Mouse (Mus musculus): ENCODE measurements at regions not wholly inside any gene's neighbourhood (a gene's known extent, or its start where the extent isn't known, plus 50 kb on each side); places are given as distances from the start of the nearest gene placed in this dataset.

DNA sequence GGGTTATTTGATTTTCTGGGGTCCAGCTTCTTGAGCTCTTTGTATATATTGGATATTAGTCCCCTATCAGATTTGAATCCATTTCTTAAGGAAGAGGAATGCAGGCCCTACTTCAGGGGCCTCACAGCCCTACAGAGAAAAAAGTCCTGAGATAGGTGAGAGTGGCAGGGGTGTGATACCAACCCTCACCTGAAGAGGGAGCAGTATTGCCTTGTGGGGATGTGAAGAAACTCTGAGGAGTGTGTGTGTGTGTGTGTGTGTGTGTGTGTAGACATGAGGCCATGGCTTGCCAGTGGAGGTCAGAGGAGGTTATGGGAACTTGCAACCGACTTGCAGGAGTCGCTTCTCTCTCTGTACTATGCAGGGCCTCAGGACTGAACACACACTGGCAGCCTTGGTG lies 141.2 kb downstream of the Tex29 start:
- no peak for DNase-seq (ENCODE audit: low spot score)

DNA sequence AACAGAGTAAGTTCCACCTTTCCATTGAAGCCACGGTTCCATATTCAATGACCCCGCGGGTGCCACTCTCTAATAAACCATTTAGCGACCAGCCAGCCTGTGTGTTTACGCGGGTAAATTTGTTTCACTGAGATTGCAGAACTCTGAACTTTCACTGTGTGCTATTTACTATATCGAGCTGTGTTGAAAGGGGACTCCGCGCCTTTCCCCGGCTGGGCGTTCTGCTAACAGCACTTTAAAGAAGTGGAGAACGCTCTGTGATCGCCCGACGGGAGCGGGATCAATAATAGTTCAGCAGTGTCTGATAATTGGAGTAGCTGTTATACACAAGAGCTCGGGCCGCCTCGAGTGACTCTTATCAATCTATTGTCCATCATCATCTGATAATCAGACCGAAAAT lies 149.8 kb downstream of the Tex29 start:
- DNase-seq (ENCODE audit: low spot score), result no peak

DNA sequence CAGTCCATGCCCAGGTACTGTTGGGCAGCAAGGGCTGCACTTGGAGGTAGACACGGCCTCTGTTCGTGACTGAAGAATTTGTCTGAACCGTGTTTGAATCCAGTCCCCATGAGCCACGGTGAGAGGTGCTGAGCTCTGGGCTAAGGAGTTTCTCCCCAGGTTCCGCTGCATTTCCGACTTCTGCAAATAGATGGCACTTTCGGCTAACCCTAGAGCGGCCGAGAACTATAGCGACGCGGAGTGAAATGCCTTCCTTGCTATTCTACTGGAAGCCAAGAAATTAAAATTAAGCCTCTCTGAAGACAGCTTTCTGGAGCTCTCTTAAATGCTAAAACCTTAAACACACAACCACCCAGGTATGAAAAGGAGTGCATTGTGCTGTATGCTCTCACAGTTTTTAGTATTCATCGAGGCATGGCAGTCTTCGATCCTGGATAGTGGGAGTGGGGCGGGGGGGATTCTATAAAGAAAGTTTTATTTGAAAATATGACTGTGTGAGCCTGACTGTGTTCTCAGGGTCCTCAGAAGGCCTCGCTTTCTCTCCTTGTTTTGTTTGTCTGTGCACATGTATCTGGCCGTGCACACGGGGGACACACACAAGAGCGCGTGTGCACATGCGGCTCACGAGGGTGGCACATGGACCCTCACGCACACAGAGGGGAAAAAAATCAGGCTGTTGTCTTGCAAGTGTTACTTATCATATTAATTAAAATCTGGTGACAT lies 159.6 kb downstream of the Tex29 start:
- DNase-seq (ENCODE audit: low spot score), result peak; percentile 65

GRCm38 (mm10) chr8:12000459-12000789 lies 160.2 kb downstream of the Tex29 start:
- no peak for DNase-seq (ENCODE audit: low spot score)

DNA sequence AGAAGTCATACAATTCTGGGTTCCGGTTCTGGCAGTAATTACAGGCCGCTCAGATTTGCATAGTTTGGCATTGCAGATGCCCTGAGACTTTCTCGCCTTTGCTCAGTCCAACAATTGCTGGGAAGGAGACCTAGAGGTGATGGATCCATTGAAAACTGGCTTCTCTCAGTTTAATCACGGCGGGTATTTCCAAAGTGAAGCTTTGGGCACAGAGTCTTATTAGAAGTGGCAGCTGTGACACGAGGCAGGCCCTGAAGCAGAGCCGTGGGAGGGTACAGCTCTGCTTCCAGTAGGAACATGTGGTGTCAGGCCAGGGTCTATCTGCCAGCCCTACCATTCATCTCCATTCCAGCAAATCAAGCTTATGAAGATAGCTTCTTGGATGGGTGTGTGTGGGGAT lies 164.0 kb downstream of the Tex29 start:
- no peak for DNase-seq (ENCODE audit: low spot score)

DNA sequence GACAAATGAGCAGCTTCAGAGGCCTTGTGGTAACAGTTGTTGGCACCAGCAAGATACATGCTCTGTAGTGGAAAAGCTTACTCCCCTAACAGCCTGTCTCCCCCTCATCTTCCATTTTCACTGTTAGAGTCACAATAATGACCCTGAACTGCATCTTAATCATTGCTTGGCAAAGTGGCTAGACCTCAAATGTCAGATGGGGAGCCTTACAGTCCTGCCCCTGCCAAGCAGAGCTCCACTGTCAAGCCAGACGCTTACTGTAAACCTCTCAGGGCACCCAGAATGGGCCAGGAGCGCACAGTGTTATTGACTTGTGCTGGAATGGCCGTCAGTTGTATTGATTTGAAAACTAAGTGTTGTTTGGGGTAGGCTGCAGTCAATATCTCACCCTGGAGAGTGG lies 172.5 kb downstream of the Tex29 start:
- DNase-seq (ENCODE audit: low spot score), result no peak

DNA sequence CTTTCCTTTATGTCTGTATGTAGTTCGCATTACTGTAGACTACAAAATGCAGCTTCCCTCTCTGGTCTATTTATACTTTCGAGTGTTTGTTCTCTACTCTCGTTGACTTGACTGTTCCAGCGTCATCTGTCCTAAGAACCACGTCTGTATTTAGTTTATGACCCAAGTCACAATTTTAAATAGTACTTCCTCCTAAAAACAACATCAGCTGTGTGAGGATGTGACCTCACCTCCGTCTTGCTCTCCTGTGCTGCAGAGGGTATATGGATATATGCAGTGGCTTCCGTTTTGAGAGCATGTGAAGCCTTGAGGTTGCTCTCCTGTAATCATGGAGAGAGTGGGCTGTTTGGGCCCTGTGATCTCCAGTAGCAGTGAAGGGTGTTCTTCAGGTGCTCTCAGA lies 177.5 kb downstream of the Tex29 start:
- no peak for DNase-seq (ENCODE audit: low spot score)

- no peak for DNase-seq (ENCODE audit: low spot score)
Observed at GRCm38 (mm10) chr8:12019272-12019671, 179.0 kb downstream of the Tex29 start.

GRCm38 (mm10) chr8:12023669-12024390 lies 183.6 kb downstream of the Tex29 start:
- no peak for DNase-seq (ENCODE audit: low spot score)

GRCm38 (mm10) chr8:12030363-12031116 lies 190.3 kb downstream of the Tex29 start:
- DNase-seq (ENCODE audit: low spot score), result no peak

- peak; percentile 61 for DNase-seq (ENCODE audit: low spot score)
Observed at GRCm38 (mm10) chr8:12031796-12032195, 191.5 kb downstream of the Tex29 start.

- no peak for DNase-seq (ENCODE audit: low spot score)
Observed at GRCm38 (mm10) chr8:12032386-12032785, 192.1 kb downstream of the Tex29 start.

- no peak for DNase-seq (ENCODE audit: low spot score)
Observed at GRCm38 (mm10) chr8:12036349-12036748, 196.1 kb downstream of the Tex29 start.

- no peak for DNase-seq (ENCODE audit: low spot score)
Observed at GRCm38 (mm10) chr8:12040924-12041323, 200.7 kb downstream of the Tex29 start.

- DNase-seq (ENCODE audit: low spot score), result no peak
Observed at GRCm38 (mm10) chr8:12041662-12042061, 201.4 kb downstream of the Tex29 start.

DNA sequence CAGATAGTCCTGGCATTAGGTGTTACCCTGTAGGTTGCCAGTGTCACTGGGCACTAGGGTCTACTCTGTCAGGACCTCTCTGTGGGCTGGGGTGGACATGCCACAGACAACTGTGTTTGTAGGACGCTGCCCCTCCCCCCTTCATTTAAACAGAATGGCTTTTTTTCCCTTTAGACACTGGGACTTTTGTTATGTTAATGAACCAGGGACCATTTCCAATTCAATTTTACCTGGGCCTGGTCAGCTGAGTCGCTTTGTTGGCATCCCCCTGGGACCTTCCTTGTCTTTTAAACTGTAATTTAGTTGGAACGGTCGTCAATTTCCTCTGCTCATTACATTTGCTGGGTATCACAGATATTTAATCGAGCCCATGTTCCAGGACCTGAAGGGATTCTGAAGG lies 210.6 kb downstream of the Tex29 start:
- DNase-seq (ENCODE audit: low spot score), result no peak

- no peak for DNase-seq (ENCODE audit: low spot score)
Observed at GRCm38 (mm10) chr8:12051357-12051756, 211.1 kb downstream of the Tex29 start.

DNA sequence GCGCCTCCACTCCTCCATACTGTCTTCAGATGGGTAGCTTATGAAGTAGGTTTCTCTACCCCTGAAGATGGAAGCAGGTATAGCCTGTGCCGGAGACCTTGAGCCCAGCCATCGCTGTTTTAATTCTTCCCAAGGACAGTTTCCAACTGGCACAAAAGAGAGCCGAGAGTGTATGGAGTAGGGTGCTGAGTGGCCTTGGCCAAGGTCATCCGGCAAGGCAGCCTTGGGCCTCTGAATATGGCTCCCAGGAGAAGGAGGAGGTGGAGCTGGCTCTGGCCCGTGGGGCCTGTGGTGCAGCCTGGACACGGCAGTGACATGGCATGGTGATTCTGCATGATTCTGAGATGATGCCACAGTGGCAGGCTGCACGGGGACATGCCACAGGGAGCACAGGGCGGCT lies 215.7 kb downstream of the Tex29 start:
- no peak for DNase-seq (ENCODE audit: low spot score)

- DNase-seq (ENCODE audit: low spot score), result no peak
Observed at GRCm38 (mm10) chr8:12061237-12061636, 217.4 kb upstream of the A230072I06Rik start.

DNA sequence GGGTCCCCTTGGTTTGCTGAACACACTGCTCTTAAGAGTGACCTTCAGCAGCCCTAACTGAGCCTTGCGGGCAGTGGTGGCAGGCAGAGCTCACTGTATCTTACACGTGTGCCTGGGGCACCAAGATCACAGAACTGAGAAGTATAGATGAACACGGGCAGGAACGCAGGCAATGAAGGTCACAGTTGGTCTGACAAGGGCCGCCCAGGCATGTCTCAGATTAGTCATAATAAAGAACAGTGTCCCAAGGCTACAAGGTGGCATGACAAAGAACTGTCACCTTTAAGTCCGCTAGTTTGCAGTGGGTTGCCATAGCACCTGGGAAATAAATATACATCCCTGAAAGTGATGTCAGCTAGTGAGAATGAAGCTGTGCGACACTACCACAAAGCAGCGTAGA lies 215.9 kb upstream of the A230072I06Rik start:
- DNase-seq (ENCODE audit: low spot score), result no peak

DNA sequence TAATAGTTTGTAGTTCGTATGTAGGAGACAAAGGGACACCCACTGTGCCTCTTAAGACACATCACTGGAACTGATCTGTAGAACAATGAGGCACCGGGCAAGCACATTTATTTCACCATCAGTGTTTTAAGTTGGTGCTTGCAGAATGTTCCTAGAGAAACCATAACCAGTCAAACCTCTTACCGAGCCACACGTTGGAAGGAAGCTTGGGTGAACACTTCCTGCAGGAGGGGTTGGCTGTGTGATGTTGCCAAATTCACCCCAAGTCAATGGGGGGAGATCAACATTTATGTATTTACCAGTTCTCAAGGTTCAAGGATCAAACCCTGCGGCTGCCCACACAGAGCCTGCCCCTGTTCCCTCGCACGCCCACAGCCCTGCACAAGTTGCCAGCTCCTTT lies 214.0 kb upstream of the A230072I06Rik start:
- DNase-seq (ENCODE audit: low spot score), result no peak

GRCm38 (mm10) chr8:12066454-12066853 lies 212.2 kb upstream of the A230072I06Rik start:
- no peak for DNase-seq (ENCODE audit: low spot score)

DNA sequence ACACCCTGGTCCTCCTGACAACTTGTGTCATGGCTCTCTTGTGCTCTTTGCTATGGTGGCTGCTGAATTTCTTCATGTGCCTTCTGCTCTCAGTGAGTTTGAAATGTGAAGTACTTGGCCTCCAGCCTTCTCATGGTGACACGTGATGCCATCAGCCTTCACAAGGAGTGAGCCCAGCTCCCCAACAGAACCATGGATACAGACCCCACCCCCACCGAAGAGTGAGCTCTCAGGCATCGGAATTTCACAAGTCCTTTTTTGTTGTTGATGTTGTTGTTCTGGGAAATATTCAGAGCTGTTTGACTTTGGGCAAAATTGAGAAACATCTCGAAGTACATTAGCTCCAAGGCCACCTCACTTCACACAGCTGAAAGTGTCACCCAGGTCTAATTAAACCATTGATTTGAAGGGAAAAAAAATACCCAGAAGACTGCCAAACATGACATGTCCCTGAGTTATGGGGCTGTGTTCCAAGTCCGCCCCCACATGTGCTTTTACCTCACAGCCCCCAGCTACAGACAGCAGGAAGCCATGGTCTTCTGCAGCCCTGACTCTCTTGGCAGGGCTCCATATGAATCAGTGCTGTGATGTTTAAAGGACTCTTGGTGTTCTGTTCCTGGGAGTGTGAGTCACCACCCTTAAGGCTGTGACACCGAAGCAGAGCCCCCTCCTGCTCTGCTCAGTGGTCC lies 205.2 kb upstream of the A230072I06Rik start:
- no peak for DNase-seq (ENCODE audit: low spot score)
